Mouse (Mus musculus) left cerebral cortex, adult 2 months (tissue): Measurements from ENCODE around the gene Cabcoco1. TPM values are rescaled to one million over a fixed set of nuclear protein-coding genes. Genes with fewer than 3 reads are reported as not detected.

Experiments
- DNase-seq, 2 experiments: peaks; one replicate each; pipeline ENCODE4 v3.0.0; 2021 to 2022; ENCODE audit warnings: low spot score in 2 of 2, mixed read lengths in 1 of 2; ENCODE audit errors: extremely low spot score in 1 of 2
- H3K27ac ChIP-seq: fragments of 200-600 bp; 2 replicates; pipeline ENCODE4 v1.8.1; 2022
- H3K4me3 ChIP-seq: fragments of 200-600 bp; 2 replicates; pipeline ENCODE4 v1.8.1; 2022
- CTCF ChIP-seq: fragments of 200-600 bp; IDR thresholded peaks from 2 replicates; pipeline ENCODE4 v1.8.1; 2022; ENCODE audit warnings: antibody characterized with exemption, mild to moderate bottlenecking, moderate library complexity
- intact Hi-C: fragments of 180-260 bp; cut with DNase I; formaldehyde crosslinking; loops from one replicate; pipeline ENCODE4 v1.15.1; 2025
- total RNA-seq, 2 experiments: library from RNA; stranded (reverse); gene quantifications; 2 replicates each; pipeline ENCODE4 v1.2.3; 2021

The Cabcoco1 gene
- total RNA-seq, 2 experiments from 2014 or later, result 1.7 to 1.8 TPM

DNA sequence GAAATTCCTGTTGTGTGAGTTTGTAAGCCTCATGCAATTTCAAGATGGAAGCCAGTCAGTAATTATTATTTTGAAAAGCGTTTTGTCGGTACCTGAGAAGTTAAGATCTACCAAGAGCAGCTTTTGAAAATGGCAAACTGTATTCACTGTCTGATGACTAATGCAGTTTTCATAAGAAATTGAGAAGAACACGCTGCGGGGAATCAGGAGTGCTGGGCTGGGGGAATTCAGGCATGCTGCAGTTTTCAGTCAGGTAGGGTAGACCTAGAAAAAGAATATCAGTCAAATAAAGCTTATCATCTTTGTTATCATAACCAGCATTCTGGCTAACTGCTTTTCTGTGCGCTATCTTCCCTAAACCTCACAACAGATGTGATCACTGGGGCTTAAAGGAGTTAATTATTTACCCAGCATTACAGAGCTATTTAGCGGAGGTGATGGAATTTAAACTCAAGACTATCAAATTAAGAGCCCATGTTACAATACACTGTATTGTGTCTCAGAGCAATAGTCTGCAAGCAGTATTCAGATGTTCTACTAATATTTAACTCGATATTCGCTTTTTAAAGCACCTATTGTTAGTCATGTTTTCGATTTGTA lies 9.1 kb upstream of the Cabcoco1 start:
- DNase-seq, result no peak
- intact Hi-C loops, result no loop called here
- H3K4me3 ChIP-seq, result no peak overlapping the region
- no peak for TF ChIP-seq CTCF
- H3K27ac ChIP-seq, result no peak overlapping the region

GRCm38 (mm10) chr10:68543107-68543506 lies 1.4 kb upstream of the Cabcoco1 start:
- Histone ChIP-seq H3K27ac (no peak overlapping the region), H3K4me3 (no peak overlapping the region)
- intact Hi-C loops, result loop anchor here (10.0 kb wide), 1 partner anchor 268 kb away; the partner anchor contains the start of gene Arid5b
- TF ChIP-seq CTCF, result no peak
- DNase-seq, result no peak

GRCm38 (mm10) chr10:68541943-68542420 lies 286 bp upstream of the Cabcoco1 start:
- peak overlapping the region; percentile 84 for H3K27ac ChIP-seq
- TF ChIP-seq CTCF, result no peak
- H3K4me3 ChIP-seq, result peak overlapping the region; percentile 52

DNA sequence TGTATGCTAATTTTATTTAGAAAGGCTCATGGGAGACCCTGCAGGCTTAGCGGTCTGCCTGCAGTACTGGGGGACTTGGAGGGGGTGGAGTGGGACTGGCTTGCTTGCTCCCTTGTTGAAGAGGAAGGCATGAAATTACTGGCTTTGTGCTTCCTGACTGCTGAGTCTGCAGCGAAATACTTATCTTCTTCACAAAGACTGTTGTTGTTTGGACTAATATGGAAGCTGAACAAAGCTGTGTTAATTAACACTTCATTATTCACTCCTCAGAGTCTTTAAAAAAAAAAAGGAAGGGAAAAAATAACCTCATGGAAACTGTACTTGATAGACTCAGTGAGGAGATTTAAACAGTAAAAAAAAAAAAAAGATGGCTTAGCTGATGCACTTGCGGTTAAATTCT lies 1.1 kb downstream of the Cabcoco1 start:
- no peak for DNase-seq
- no peak for TF ChIP-seq CTCF
- H3K4me3 ChIP-seq, result no peak overlapping the region
- H3K27ac ChIP-seq, result peak overlapping the region; percentile 84; the same call in 1 of the 2 replicates
- intact Hi-C loops, result loop anchor here (10.0 kb wide), 1 partner anchor 266 kb away; the partner anchor contains the start of gene Arid5b

More at GRCm38 (mm10) chr10:68541943-68542420, 286 bp upstream of the Cabcoco1 start:
- no peak for DNase-seq
- intact Hi-C loops, result loop anchor here (10.0 kb wide), 1 partner anchor 267 kb away; the partner anchor contains the start of gene Arid5b

GRCm38 (mm10) chr10:68537261-68537950 lies 4.3 kb downstream of the Cabcoco1 start:
- no peak overlapping the region for H3K4me3 ChIP-seq
- no peak for DNase-seq
- H3K27ac ChIP-seq, result no peak overlapping the region
- TF ChIP-seq CTCF, result no peak
- intact Hi-C loops, result no loop called here

DNA sequence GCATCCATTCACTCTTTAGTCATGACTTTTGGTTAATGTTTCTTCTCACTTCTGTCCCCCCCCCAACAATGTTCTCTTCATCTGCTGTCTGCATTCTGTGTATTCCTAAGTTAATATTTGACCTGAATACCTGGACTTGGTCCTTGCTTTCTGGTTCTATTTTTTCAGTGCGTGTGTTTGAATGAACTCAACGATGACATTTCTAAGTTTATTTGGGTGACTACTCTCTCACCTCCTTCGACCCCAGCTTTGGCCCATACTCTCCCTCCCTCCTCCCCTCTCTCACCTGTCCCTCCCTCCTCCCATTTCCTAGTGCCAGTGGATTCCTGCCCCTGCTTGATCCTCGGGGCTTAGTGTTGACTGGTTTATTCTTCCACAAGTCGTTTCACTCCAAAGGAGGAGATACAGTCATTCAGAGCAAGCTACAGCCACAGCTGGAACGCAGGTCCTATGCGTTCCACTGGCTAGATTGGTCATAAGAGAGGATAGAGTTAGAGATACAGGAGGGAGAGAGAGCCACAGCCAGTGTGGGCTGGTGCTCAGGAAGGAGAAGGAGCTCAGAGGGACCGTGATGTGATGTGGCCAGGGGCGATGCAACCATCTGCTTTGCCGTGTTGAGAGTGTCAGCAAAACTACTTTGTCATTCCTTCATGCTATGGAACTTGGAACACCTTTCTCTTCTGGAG lies 12.2 kb downstream of the Cabcoco1 start:
- Histone ChIP-seq H3K4me3 (no peak overlapping the region), H3K27ac (no peak overlapping the region)
- DNase-seq, result no peak
- intact Hi-C loops, result no loop called here
- TF ChIP-seq CTCF, result no peak

- DNase-seq, result no peak
- H3K4me3 ChIP-seq, result no peak overlapping the region
- TF ChIP-seq CTCF, result no peak
- intact Hi-C loops, result no loop called here
- no peak overlapping the region for H3K27ac ChIP-seq
These were observed 12.7 kb downstream of the Cabcoco1 start for GRCm38 (mm10) chr10:68528958-68529357.

DNA sequence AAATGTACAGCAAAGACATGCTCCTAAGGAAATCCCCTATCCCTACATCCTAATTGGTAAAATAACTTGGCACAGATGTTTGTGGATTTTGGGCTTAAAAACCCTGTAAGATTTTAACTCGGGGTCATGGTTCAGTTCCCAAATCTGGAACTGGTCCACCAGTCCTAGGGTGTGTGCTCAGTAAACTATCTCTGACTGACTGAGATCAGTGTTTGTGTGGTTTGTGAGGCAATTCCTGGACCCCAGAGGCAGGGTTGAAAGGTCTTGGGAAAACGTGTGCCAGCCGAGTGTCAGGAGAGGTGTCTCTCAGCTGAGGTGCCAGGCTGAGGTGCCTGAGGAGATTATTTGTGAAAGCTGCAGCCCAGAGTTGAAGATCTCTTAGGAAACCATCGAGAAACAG lies 19.6 kb downstream of the Cabcoco1 start:
- no peak for TF ChIP-seq CTCF
- intact Hi-C loops, result no loop called here

DNA sequence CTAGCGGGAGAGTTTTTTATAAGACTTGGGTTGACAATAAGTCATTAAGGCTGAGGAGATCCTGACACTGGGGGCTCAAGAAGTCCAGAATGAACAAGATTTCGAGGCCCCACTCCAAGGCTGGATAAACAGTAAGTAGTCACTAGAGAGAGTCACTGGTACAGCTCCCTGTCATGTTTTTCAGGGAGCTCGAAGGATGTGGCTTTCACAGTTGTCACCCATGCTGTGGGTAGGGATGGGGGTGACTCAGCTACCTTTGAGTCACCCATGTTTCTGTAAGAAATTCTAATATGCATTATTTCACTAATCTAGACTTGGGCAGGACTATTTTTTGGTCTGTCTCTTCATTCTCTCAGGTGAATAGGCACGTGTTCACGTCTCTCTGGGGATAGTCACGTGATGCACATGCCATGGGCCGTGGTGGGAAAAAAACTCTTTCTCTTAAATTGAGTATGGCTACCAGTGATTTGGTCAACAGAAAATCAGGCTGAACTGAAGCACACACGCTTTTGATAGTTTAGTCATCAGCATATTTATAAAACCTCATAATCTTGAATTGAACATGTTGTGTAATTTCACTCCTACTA lies 29.2 kb downstream of the Cabcoco1 start:
- DNase-seq, result peak in 1 of 2 experiments; percentile 18
- TF ChIP-seq CTCF, result no peak
- intact Hi-C loops, result no loop called here

More for the DNA sequence above, 19.6 kb downstream of the Cabcoco1 start:
- no peak overlapping the region for H3K4me3 ChIP-seq
- no peak overlapping the region for H3K27ac ChIP-seq
- DNase-seq, result no peak

GRCm38 (mm10) chr10:68507741-68508140 lies 34.0 kb downstream of the Cabcoco1 start:
- no peak for DNase-seq
- no peak for TF ChIP-seq CTCF
- no peak overlapping the region for H3K27ac ChIP-seq
- intact Hi-C loops, result no loop called here
- H3K4me3 ChIP-seq, result no peak overlapping the region

More for the DNA sequence above, 29.2 kb downstream of the Cabcoco1 start:
- Histone ChIP-seq H3K4me3 (no peak overlapping the region), H3K27ac (peak overlapping the region; percentile 24; the same call in 1 of the 2 replicates)

DNA sequence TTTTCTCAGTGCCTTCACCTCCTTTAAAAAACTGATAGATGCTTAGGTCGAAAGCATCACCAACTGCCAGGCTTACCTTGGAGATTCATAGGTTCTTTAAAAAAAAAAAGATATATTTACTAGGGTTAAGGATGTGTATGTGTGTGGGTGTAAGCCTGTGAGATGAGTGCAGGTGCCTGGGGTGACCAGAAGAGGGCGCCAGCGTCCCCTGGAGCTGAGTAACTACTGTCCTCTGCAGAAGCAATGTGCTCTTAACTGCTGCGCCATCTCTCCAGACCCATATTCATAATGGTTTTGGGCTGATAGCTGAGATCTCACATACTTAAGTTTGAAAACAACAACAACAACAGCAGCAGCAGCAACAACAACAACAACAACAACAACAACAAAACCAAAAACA lies 35.5 kb downstream of the Cabcoco1 start:
- TF ChIP-seq CTCF, result peak; percentile 16
- intact Hi-C loops, result no loop called here
- no peak overlapping the region for H3K4me3 ChIP-seq
- no peak for DNase-seq
- H3K27ac ChIP-seq, result no peak overlapping the region
